Mouse (Mus musculus): ENCODE results near the gene Nfyc. TPM values are rescaled to one million over a fixed set of nuclear protein-coding genes. Genes with fewer than 3 reads are reported as not detected.

Nfyc gene
- polyA plus RNA-seq (2014; fragmentation: Illumina TruSeq; extraction: RNeasy Lipid Tissue Mini Kit (QIAGEN cat#74804); ENCODE audit: low read depth, low replicate concordance): 39.5 TPM

DNA sequence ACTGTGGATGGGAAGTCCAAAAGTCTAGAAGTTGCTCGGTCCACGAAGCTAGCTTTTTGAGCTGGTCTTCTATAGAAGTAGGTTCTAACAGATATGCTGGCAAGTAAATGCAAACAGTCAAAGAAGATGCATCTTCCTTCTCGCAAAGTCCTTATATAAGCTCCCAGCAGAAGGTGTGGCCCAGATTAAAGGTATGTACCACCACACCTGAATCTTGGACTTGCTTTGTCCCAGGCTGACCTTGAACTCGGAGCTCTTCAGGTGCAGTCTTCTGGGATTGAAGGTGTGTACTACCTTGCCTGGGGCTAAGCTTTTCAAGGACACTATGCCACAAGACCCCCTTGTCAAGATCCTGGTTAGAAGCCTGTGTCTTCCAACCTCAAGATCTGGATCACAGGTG lies at the start of gene Nfyc:
TSS of gene Nfyc (minus strand) at position 101 of the 400 bp plus-strand sequence.

DNA sequence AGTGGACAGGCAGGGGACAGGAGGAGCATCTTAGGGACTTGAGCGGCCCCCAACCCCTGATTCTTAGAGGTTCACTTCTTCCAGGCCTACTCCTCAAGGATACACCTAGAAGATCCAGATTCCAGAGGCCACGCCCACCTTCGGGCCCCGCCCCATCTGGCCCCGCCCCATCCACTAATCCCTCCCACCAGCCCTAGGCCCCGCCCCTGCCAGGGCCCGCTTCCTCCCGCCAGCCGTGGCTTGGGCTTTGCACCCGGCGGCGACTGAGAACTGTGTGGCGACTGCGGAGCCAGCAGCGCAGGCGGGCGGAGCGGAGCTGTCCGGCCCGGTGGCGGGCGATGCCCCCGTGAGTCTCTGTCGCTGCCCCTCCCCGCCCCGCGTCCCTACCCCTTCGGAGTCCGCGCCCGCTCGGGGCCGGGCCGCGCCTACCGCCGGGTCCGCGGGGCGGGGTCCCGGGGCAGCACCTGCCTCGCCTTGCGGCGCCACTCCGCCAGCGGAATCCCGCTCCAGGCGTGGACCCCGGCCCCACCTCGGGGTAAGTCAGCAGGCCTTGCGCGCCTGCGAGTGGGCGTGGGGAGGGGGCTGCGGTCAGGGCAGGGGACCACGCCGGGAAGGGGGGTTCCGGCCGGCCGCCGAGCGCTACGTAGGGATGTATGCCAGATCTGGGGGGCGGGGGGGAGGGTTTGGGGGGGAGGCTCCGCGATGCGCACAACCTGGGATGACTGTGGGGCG lies 23.4 kb upstream of the Nfyc start, which contains the start of gene Rims3:
TSS of gene Rims3 (plus strand) at position 229 of the 732 bp plus-strand sequence.

DNA sequence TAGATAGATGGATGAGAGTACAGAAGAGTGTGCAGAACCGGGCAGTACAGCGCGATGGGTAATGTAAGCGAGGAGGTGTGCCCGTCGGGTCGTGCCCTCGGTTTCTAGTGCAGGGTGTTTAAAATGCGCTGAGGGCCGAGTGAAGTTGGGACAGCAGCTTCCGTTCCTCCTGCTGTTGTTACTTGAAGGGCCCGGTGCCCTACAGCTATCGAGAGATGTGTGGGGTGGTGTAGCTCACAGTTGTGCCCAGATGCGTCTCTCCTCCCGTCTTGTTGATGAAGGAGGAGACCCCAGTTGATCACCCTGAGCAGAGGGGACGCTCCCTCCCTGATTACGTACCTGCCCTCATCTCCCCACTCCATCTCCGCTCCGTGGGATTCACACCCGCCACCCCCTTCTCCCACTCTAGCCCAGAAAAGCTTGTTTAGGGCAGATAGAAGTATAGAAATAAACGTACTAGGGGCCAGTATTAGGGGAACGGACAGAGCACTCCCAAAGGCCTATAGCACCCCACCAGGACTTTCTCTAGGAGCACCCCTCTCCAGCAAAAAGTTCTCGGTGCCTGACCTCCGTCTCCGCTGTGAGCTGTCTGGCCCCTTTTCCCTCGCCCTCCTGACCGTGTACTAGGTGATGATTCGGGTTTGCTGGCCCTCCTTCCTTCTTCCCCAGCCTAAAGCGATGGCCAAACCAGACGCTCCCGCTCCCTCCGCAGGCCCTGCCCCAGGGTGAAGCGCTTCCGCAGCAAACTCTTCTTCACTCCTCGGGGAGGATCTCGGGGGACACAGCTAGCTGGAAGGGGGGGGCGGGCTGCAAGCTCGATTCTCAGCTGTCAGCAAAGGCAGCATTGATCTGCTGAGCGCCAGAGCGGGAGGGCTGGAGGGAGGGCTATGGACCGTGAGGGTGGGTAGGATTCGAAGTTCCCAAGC lies 83.2 kb downstream of the Nfyc start, which contains the start of gene Kcnq4:
TSS of gene Kcnq4 (minus strand) at position 672 of the 926 bp plus-strand sequence.

Other genes with a start within 250 kb of the Nfyc start
- gene Gm8439, start 242.8 kb downstream of the Nfyc start, polyA plus RNA-seq (2014; fragmentation: Illumina TruSeq; extraction: RNeasy Lipid Tissue Mini Kit (QIAGEN cat#74804); ENCODE audit: low read depth, low replicate concordance): 4.9 TPM
- gene Cited4, start 165.0 kb downstream of the Nfyc start, polyA plus RNA-seq (2014; fragmentation: Illumina TruSeq; extraction: RNeasy Lipid Tissue Mini Kit (QIAGEN cat#74804); ENCODE audit: low read depth, low replicate concordance): 55.4 TPM
- 5.2 TPM for gene Kcnq4, start 83.0 kb downstream of the Nfyc start, polyA plus RNA-seq (2014; fragmentation: Illumina TruSeq; extraction: RNeasy Lipid Tissue Mini Kit (QIAGEN cat#74804); ENCODE audit: low read depth, low replicate concordance)
- gene Rims3, start 23.2 kb upstream of the Nfyc start, polyA plus RNA-seq (2014; fragmentation: Illumina TruSeq; extraction: RNeasy Lipid Tissue Mini Kit (QIAGEN cat#74804); ENCODE audit: low read depth, low replicate concordance): 0.20 TPM
- gene Exo5, start 93.4 kb upstream of the Nfyc start, polyA plus RNA-seq (2014; fragmentation: Illumina TruSeq; extraction: RNeasy Lipid Tissue Mini Kit (QIAGEN cat#74804); ENCODE audit: low read depth, low replicate concordance): 10.9 TPM
- gene Zfp69, start 120.1 kb upstream of the Nfyc start, polyA plus RNA-seq (2014; fragmentation: Illumina TruSeq; extraction: RNeasy Lipid Tissue Mini Kit (QIAGEN cat#74804); ENCODE audit: low read depth, low replicate concordance): 1.1 TPM
- gene Smap2, start 185.7 kb upstream of the Nfyc start, polyA plus RNA-seq (2014; fragmentation: Illumina TruSeq; extraction: RNeasy Lipid Tissue Mini Kit (QIAGEN cat#74804); ENCODE audit: low read depth, low replicate concordance): 19.8 TPM
- 0.55 TPM for gene Col9a2, start 207.8 kb upstream of the Nfyc start, polyA plus RNA-seq (2014; fragmentation: Illumina TruSeq; extraction: RNeasy Lipid Tissue Mini Kit (QIAGEN cat#74804); ENCODE audit: low read depth, low replicate concordance)

All from adipose tissue, adult 10 weeks (tissue).